Mouse (Mus musculus) left cerebral cortex, postnatal 4 days (tissue): ENCODE data around the gene Fgb. TPM values are rescaled to one million over a fixed set of nuclear protein-coding genes. Genes with fewer than 3 reads are reported as not detected.

ENCODE experiments used
- DNase-seq: peaks from one replicate; pipeline ENCODE4 v3.0.0-alpha.2; 2022
- intact Hi-C: fragments of 180-260 bp; cut with DNase I; formaldehyde crosslinking; loops from one replicate; pipeline ENCODE4 v1.15.1; 2025
- total RNA-seq, 2 experiments: library from RNA; stranded (reverse); gene quantifications; 2 replicates each; pipeline ENCODE4 v1.2.3; 2021

Fgb gene
- not detected for total RNA-seq

- DNase-seq = no peak
- intact Hi-C loops = loop anchor here (5.0 kb wide), 2 partner anchors 47 to 172 kb away; partner anchors contain the start of gene Rbm46
Observed at GRCm38 (mm10) chr3:83049680-83050079, at the start of gene Fgb. Gene Fgb (minus strand): TSS chr3:83049863.

GRCm38 (mm10) chr3:83099139-83099538 is 49.5 kb upstream of the Fgb start:
- DNase-seq = no peak
- intact Hi-C loops = no loop called here

- DNase-seq = no peak
- intact Hi-C loops = no loop called here
Observed at GRCm38 (mm10) chr3:83098546-83099034, 48.9 kb upstream of the Fgb start.

- intact Hi-C loops = no loop called here
Observed at GRCm38 (mm10) chr3:83097586-83097985, 47.9 kb upstream of the Fgb start.

GRCm38 (mm10) chr3:83080567-83081055 is 30.9 kb upstream of the Fgb start:
- peak; percentile 61 for DNase-seq
- intact Hi-C loops = no loop called here

More at GRCm38 (mm10) chr3:83097586-83097985, 47.9 kb upstream of the Fgb start:
- no peak for DNase-seq

- intact Hi-C loops = no loop called here
- DNase-seq = peak; percentile 67
Observed at GRCm38 (mm10) chr3:83076563-83076962, 26.9 kb upstream of the Fgb start.

- intact Hi-C loops = no loop called here
- DNase-seq = no peak
Observed at GRCm38 (mm10) chr3:83070231-83070630, 20.6 kb upstream of the Fgb start.

- intact Hi-C loops = no loop called here
- DNase-seq = no peak
Observed at GRCm38 (mm10) chr3:83068869-83069268, 19.2 kb upstream of the Fgb start.

- DNase-seq = no peak
- intact Hi-C loops = no loop called here
Observed at GRCm38 (mm10) chr3:83067920-83068319, 18.3 kb upstream of the Fgb start.

- intact Hi-C loops = no loop called here
- DNase-seq = no peak
Observed at GRCm38 (mm10) chr3:83057046-83057445, 7.4 kb upstream of the Fgb start.

GRCm38 (mm10) chr3:83055281-83056038 is 5.8 kb upstream of the Fgb start, which contains the start of gene Plrg1:
Gene Plrg1 (plus strand): TSS chr3:83055522.
- peak; percentile 100 for DNase-seq
- intact Hi-C loops = no loop called here

GRCm38 (mm10) chr3:83054759-83055158 is 5.1 kb upstream of the Fgb start:
- DNase-seq = no peak
- intact Hi-C loops = loop anchor here (5.0 kb wide), 2 partner anchors 52 to 177 kb away; partner anchors contain the start of gene Rbm46

- DNase-seq = peak; percentile 22
- intact Hi-C loops = loop anchor here (5.0 kb wide), 2 partner anchors 51 to 176 kb away; partner anchors contain the start of gene Rbm46
Observed at GRCm38 (mm10) chr3:83053758-83054157, 4.1 kb upstream of the Fgb start.

GRCm38 (mm10) chr3:83053126-83053525 is 3.5 kb upstream of the Fgb start:
- intact Hi-C loops = loop anchor here (5.0 kb wide), 2 partner anchors 51 to 176 kb away; partner anchors contain the start of gene Rbm46
- DNase-seq = no peak

- intact Hi-C loops = loop anchor here (5.0 kb wide), 2 partner anchors 50 to 175 kb away; partner anchors contain the start of gene Rbm46
- no peak for DNase-seq
Observed at GRCm38 (mm10) chr3:83052102-83052501, 2.4 kb upstream of the Fgb start.

- intact Hi-C loops = loop anchor here (5.0 kb wide), 2 partner anchors 48 to 173 kb away; partner anchors contain the start of gene Rbm46
Observed at GRCm38 (mm10) chr3:83050661-83051060, 998 bp upstream of the Fgb start.

GRCm38 (mm10) chr3:83046649-83047048 is 3.0 kb downstream of the Fgb start:
- no peak for DNase-seq
- intact Hi-C loops = no loop called here

More at GRCm38 (mm10) chr3:83050661-83051060, 998 bp upstream of the Fgb start:
- DNase-seq = no peak

GRCm38 (mm10) chr3:83042451-83042850 is 7.2 kb downstream of the Fgb start:
- no peak for DNase-seq
- intact Hi-C loops = no loop called here

GRCm38 (mm10) chr3:83039666-83040065 is 10.0 kb downstream of the Fgb start:
- intact Hi-C loops = no loop called here
- no peak for DNase-seq

- DNase-seq = no peak
- intact Hi-C loops = no loop called here
Observed at GRCm38 (mm10) chr3:83038865-83039264, 10.8 kb downstream of the Fgb start.

- no peak for DNase-seq
- intact Hi-C loops = no loop called here
Observed at GRCm38 (mm10) chr3:83033801-83034200, 15.9 kb downstream of the Fgb start.
